Mouse (Mus musculus) ovary, adult 18-20 months (tissue): Measurements from ENCODE around the gene Ints14.
"Not testable (repeated sequence)": the region's sequence is repeated elsewhere in the genome, so short reads cannot be mapped to it uniquely, and the experiment has no call there.

Experiments used
- DNase-seq: peaks from one replicate; pipeline ENCODE4 v3.0.0; 2022; ENCODE audit warnings: low spot score, mixed read lengths

The Ints14 gene

DNA sequence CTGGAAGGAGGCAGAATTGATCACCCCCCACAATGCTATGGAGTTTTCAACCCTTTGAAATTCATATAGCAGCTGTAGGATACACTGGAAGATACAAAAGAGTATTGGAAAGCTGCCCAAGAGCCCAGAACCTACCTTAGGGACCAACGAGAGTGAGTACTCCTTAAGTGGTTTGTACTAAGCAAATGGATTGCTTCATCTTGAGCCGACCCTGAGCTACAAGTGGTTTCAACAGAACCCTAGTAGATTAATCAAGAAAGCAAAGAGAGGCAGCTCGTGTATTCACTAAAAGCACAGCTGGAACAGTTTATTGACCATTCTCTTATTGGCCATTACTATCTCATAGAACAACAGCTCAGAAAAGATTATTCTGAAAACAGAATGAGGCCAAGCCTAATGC, 58.4 kb downstream of the Ints14 start:
- DNase-seq, result no peak

DNA sequence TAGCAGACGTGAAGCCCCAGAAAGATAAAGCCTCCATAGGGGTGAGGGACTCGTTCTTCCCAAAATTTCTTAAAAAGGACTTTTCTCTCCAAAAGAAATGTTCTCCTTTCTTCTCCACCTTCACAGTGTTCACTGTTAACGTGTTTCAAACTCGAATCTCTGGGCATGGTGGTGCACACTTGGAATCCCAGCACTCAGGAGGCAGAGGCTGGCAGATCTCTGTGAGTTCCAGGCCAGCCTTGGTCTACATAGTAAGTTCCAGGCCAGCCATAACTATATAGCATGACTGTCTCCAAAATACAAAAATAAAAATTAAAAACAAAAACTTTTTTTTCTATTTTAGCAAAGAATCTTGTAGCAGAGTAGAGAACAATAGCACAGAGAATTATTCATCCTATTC, 59.4 kb downstream of the Ints14 start:
- no peak for DNase-seq

DNA sequence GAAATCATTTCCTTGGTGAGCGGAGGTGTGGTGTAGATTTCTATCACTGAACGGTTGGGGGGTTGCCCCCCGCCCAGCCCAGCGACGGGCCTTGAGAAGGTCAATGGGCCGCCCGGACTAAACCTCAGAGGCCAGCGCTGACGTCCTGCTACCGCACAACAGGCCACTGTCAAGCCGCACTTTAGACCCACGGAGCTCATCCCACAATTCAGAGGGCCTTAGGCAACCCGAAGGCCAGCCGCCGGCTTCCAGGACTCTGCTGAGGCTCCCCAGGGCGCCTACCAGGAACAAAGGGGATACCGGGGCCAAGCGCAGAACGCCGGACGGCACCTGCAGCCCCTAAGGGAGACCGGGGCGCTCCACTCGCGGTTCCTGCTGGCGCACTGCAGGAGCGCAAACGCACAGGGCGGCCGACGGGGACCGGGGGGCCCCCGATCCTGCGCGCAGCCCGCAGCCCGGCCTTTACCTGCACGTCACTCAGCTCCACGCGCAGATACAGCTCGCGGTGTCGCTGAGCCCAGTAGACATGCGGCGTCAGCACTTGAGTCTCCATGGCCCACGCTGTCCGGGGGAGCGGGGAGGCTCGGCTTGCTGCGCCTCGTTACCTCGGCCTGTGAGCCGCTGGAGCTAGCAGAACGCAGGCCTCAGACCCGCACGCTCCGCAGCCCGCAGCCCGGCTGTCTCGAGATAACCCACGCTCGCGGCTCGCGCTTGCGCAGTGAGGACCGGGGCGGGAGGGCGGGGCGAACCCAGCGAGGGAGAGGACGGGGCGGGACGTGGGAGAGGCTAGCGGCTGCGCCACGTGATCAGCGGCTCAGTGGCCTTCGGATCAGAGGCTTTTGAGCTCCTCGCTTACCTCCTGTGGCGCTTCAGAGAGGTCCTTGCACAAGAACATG, 60.5 kb downstream of the Ints14 start, which contains the start of gene Hacd3:
Gene Hacd3, minus strand, starts transcription at position 703 of the 896 bp plus-strand sequence.
- DNase-seq, result peak; percentile 89

- DNase-seq, result no peak
These were observed 61.3 kb downstream of the Ints14 start for GRCm38 (mm10) chr9:65021887-65022579.

GRCm38 (mm10) chr9:65022580-65023135, 62.0 kb downstream of the Ints14 start:
- DNase-seq, result peak; percentile 33

DNA sequence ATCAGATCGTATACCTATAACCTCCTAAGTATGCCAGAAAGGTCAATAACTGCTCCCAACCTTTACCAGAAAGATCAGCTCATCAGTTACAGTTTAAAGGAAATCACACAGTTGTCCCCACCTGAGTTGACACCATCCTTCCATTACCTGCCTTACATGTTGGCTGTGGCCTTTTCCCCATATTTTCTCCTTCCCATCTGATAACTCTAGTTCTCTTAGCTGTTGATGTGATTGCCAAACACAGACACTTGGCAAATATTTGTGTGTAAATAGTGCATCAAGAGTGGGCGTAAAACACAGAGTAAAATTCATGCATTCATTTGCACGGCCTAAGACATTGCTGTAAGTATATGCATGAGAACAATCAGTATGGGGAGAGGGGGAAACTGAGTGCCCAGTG, 62.7 kb downstream of the Ints14 start:
- DNase-seq, result no peak

DNA sequence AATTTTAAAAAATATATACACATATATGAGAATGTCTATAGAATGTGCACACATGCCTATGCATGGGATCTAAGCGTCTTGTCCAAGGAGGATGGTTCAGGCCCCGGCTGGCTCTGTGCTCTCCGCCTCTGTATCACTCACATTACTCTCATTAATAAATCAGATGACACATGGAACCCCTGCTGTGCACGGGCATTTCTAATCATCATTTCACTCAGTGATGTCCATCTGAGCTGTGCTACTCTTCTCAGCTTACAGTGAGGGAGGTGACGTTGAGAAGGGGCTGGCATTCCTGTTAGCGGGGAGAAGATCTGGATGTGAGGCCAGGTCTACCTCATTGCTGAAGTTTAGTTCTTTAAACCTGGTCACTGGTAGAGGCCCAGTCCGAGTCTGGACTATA, 66.5 kb downstream of the Ints14 start:
- no peak for DNase-seq

DNA sequence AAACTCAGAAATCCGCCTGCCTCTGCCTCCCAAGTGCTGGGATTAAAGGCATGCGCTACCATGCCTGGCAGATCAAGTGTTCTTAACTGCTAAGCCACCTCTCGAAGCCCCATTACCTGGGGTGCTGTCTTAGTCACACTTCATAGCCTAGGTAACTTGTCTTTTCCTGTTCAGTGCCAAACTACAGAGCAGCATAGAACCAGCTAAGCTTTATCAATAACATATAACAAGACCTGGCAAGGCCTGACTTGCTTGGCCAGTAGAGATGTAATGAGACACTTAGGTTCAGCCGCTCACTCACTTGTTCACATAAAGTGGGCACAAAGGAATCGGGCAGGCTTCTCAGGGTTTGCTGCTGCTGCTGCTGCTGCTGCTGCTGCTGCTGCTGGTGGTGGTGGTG, 67.6 kb downstream of the Ints14 start:
- no peak for DNase-seq

DNA sequence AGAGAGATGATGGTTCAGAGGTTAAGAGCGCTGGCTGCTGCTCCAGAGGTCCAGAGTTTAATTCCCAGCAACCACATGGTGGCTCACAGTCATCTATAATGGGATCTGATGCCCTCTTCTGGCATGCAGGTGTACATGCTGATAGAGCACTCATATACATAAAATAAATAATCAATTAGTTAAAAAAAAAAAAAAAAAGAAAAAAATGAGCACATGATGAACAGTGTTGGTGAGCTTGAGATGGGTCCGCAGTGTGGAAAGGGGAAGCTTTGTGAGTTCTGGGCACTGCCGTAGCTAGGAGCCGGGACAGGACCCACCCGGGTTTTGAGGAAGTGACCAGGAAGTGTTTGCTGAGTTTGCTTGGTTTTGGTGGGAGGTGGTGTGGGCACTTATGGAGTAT, 70.7 kb downstream of the Ints14 start:
- not testable (repeated sequence) for DNase-seq

- DNase-seq, result no peak
These were observed 71.2 kb downstream of the Ints14 start for GRCm38 (mm10) chr9:65031894-65032268.

DNA sequence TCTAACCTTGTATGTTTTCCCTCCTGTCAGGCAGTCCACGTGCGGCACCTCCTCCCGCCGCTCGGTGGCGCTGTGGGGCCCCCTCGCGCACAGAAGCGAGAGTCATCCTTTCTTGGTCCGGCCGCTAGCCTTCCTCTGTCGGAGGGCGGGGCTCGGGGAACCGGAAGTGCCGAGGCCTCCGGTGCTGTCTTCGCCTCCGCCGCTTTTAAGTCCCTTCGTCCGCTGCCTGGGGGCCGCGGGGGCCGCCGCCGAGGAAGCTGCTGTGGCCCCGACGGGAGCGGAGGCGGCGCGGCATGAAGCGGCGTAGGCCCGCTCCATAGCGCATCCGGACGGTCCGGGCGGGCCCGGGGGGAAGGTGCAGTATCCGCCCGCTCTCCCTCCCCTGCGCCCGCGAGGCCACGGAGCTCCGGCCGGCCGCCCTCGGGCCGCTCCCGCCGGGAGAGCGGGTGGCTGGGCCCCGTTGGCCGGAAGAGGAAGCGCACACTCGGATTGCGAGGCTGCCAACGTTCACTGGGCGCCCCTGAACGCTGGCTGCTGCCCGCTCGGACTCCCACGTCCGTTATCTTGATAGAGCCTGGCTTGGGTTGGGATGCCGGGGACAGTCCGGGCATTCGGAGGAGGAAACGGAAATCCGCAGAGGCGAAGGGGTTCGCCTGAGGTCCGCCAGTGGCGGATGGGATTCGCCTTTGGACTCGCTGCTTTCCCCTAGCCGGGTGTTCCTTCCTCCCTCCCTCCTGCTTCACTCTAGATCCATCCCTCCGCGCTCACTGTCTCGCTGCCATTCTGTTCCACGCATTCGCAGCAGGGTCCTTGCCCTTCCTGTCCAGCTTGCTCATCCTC, 71.8 kb downstream of the Ints14 start, which contains the start of gene Dpp8:
Gene Dpp8, plus strand, starts transcription at position 146 of the 840 bp plus-strand sequence.
- peak; percentile 87 for DNase-seq

DNA sequence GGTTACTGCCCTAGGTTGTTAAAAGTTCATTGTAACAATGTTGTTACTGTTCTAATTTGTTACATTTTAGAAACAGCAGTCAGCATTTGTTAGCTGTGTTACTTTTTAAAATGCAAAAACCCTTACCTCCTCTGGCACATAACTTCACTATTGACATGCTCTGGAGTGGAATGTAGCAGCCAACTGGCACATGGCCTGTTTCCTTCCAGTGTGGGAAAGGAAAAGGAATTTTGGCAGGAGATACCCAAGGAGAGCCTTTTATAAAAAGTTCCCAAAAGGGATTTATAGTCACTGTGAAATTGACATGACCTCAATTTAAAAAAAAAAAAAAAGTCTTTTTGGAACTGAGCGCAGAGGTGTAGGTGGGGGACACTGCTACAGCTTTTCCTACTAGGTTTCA, 75.8 kb downstream of the Ints14 start:
- no peak for DNase-seq
